In the genomic region with DNA sequence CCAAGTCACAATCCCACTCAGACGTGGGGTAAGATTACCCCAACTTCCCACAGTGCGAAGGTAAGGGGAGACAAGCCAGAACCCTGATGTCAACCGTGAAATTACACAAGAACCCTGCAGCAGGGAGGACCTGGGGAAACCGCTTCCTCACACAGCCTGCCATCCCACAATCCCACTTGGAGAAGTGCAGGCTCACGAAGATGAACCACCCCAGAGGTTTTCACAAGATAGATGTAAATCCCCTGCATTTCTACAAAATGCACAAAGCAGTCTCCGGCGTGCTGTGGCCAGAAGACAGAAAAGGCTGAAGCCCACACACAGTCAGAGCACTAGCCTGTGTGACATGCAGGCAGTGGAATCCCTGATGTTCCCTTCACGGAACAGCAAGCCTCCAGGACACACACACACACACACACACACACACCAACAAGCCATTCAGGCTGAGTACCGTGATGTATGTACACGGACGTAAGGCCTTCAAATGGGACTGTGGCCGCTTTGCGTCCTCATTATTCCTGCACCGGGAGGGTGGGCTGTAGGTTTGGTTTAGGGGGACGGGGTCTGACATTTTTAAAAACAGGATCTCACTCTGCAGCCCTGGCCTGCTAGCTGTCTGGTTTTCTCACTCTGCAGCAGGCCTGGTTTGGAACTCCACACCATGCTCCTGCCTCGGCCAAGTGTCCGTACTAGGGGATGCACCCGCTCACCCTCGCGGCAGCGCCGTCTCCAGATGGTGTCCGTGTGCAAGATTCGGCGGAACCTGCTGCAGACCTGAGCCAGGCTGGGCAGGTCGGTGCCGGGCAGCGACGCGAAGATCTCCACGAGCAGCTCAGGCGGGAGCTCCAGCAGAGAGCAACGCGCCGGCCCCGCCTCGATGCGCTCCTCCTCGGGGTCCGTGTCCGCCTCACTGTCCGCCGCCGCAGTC, we compare ENCODE assay signal across 9 mouse cellular contexts. TPM values are rescaled to one million over a fixed set of nuclear protein-coding genes. Genes with fewer than 3 reads are reported as not detected.
A peak's percentile ranks its signal among the peaks of the same experiment; 100 is the strongest.
DNase-seq lines count a peak whose midpoint lies in the region; ATAC-seq and TF ChIP-seq lines count a peak whose summit lies in the region.
"Had no signal": no experiment of that assay in that cellular context is flagged by ENCODE, and none has a peak within 500 bp of the region (broad histone marks: within the 10 kb centered on the region; RNA-seq: fewer than 3 reads in every experiment).

No protein-coding gene starts in this region.

- 2% methylated on average over 42 of the region's 44 CpGs for WGBS in lung, embryonic 16.5 days
- WGBS in forebrain, postnatal 0 days, result 2% methylated on average over 44 of the region's 44 CpGs
- WGBS in lung, postnatal 0 days, result 3% methylated on average over 44 of the region's 44 CpGs

- peak; percentile 31 for DNase-seq in adrenal gland, postnatal 10 days
- no peak for DNase-seq in adrenal gland, postnatal 25 days
- DNase-seq in lung, postnatal 14 days, result no peak
- peak; percentile 68 for DNase-seq in forebrain, postnatal 0 days
- peak; percentile 26 for DNase-seq in lung, postnatal 0 days (ENCODE audit: low spot score)
- no peak for DNase-seq in frontal cortex, postnatal 25 days (ENCODE audit: low spot score in 2 of 2)
- no peak for DNase-seq in adrenal gland, adult 18-20 months (ENCODE audit: low spot score in 2 of 2)

- peak overlapping the region; percentile 36; the same call in 1 of the 2 replicates for H3K27ac ChIP-seq in lung, embryonic 16.5 days (ENCODE audit: low read length)
- H3K27ac ChIP-seq in forebrain, postnatal 0 days (ENCODE audit: low read depth, low read length), result peak overlapping the region; percentile 67
- H3K27ac ChIP-seq in lung, postnatal 0 days (ENCODE audit: low read length), result peak overlapping the region; percentile 62

- H3K9ac ChIP-seq in lung, embryonic 16.5 days (ENCODE audit: low read length), result peak overlapping the region; percentile 89
- H3K9ac ChIP-seq in forebrain, postnatal 0 days, result peak overlapping the region; percentile 93
- peak overlapping the region; percentile 66 for H3K9ac ChIP-seq in lung, postnatal 0 days (replicated peaks; ENCODE audit: low read depth)

- H3K27me3 ChIP-seq in lung, embryonic 16.5 days (ENCODE audit: control insufficient read depth, insufficient read depth, low read depth, low read length), result no peaks in the 10 kb centered on the region
- no peaks in the 10 kb centered on the region for H3K27me3 ChIP-seq in forebrain, postnatal 0 days (ENCODE audit: insufficient read depth, low read length)
- H3K27me3 ChIP-seq in lung, postnatal 0 days (replicated peaks; ENCODE audit: insufficient read depth, low read length), result no peaks in the 10 kb centered on the region

- TF ChIP-seq EP300 in lung, postnatal 0 days (IDR thresholded peaks at IDR 0.05), result no peak

- peak overlapping the region; percentile 90 for H3K4me2 ChIP-seq in lung, embryonic 16.5 days (ENCODE audit: low read depth, low read length)
- peak overlapping the region; percentile 59 for H3K4me2 ChIP-seq in forebrain, postnatal 0 days (ENCODE audit: low read depth)
- peak overlapping the region; percentile 95 for H3K4me2 ChIP-seq in lung, postnatal 0 days (replicated peaks; ENCODE audit: low read depth, low read length)

- no peaks in the 10 kb centered on the region for H3K36me3 ChIP-seq in lung, embryonic 16.5 days (ENCODE audit: control insufficient read depth, insufficient read depth, low read length)
- no peaks in the 10 kb centered on the region for H3K36me3 ChIP-seq in forebrain, postnatal 0 days (ENCODE audit: insufficient read depth)
- H3K36me3 ChIP-seq in lung, postnatal 0 days (ENCODE audit: insufficient read depth, low read length), result no peaks in the 10 kb centered on the region

- TF ChIP-seq CTCF in forebrain, postnatal 0 days (IDR thresholded peaks at IDR 0.05; ENCODE audit: low read depth), result no peak
- no peak for TF ChIP-seq CTCF in lung, postnatal 0 days (IDR thresholded peaks at IDR 0.05)

- H3K4me1 ChIP-seq in lung, embryonic 16.5 days (replicated peaks; ENCODE audit: control insufficient read depth, insufficient read depth, low read length), result peaks cover 19% of the 10 kb centered on the region
- H3K4me1 ChIP-seq in forebrain, postnatal 0 days (ENCODE audit: insufficient read depth), result peaks cover 11% of the 10 kb centered on the region
- peaks cover 24% of the 10 kb centered on the region for H3K4me1 ChIP-seq in lung, postnatal 0 days (ENCODE audit: insufficient read depth, low read depth, low read length)

- peak; percentile 53; the same call in 1 of the 2 replicates for ATAC-seq in lung, embryonic 16.5 days (ENCODE audit: low read depth)
- peak; percentile 10 for ATAC-seq in forebrain, postnatal 0 days
- ATAC-seq in lung, postnatal 0 days, result no peak

- H3K9me3 ChIP-seq in lung, embryonic 16.5 days (ENCODE audit: control insufficient read depth, low read length), result no peaks in the 10 kb centered on the region
- no peaks in the 10 kb centered on the region for H3K9me3 ChIP-seq in forebrain, postnatal 0 days (ENCODE audit: low read length)
- no peaks in the 10 kb centered on the region for H3K9me3 ChIP-seq in lung, postnatal 0 days (ENCODE audit: low read length)

- H3K4me3 ChIP-seq in lung, embryonic 16.5 days (ENCODE audit: low read length), result peak overlapping the region; percentile 90
- H3K4me3 ChIP-seq in forebrain, postnatal 0 days (ENCODE audit: low read depth, low read length), result peak overlapping the region; percentile 71
- H3K4me3 ChIP-seq in lung, postnatal 0 days (ENCODE audit: low read depth, low read length), result peak overlapping the region; percentile 82

RNA-seq across cellular contexts. Expression of a gene that starts 0.6 kb away (rescaled TPM):
- total RNA-seq in adrenal gland, postnatal 10 days (2021), result 10 to 100 TPM; 33.6 to 43.8 TPM
- total RNA-seq in adrenal gland, postnatal 25 days (2021), result 39.1 and 46.2 TPM in 2 replicates
- 12.0 and 12.9 TPM in 2 replicates for polyA plus RNA-seq in lung, embryonic 16.5 days (2015; fragmentation: Nextera tagmentation; extraction: Ambion mirVana)
- total RNA-seq in forebrain, postnatal 0 days (2014; rRNA removed), result 52.1 and 58.3 TPM in 2 replicates
- 31.5 and 38.2 TPM in 2 replicates for polyA plus RNA-seq in forebrain, postnatal 0 days (2015; fragmentation: Nextera tagmentation; extraction: Ambion mirVana)
- 12.1 and 13.9 TPM in 2 replicates for polyA plus RNA-seq in lung, postnatal 0 days (2015; fragmentation: Nextera tagmentation; extraction: Ambion mirVana)
- total RNA-seq in adrenal gland, adult 18-20 months (2021), result 10 to 100 TPM; 33.6 to 45.0 TPM

RNA-seq across cellular contexts. Expression of a gene that starts 12.1 kb away (rescaled TPM):
- total RNA-seq in adrenal gland, postnatal 10 days (2021), result 100 to 1,000 TPM; 132 to 152 TPM
- 171 and 182 TPM in 2 replicates for total RNA-seq in adrenal gland, postnatal 25 days (2021)
- polyA plus RNA-seq in lung, embryonic 16.5 days (2015; fragmentation: Nextera tagmentation; extraction: Ambion mirVana), result 211 and 234 TPM in 2 replicates
- 262 and 284 TPM in 2 replicates for total RNA-seq in forebrain, postnatal 0 days (2014; rRNA removed)
- 386 and 390 TPM in 2 replicates for polyA plus RNA-seq in forebrain, postnatal 0 days (2015; fragmentation: Nextera tagmentation; extraction: Ambion mirVana)
- polyA plus RNA-seq in lung, postnatal 0 days (2015; fragmentation: Nextera tagmentation; extraction: Ambion mirVana), result 411 and 449 TPM in 2 replicates
- total RNA-seq in adrenal gland, adult 18-20 months (2021), result 100 to 1,000 TPM; 177 to 185 TPM

RNA-seq across cellular contexts. Expression of a gene that starts 33.9 kb away (rescaled TPM):
- not detected for total RNA-seq in adrenal gland, postnatal 10 days (2021)
- total RNA-seq in adrenal gland, postnatal 25 days (2021), result not detected in 2 replicates
- polyA plus RNA-seq in lung, embryonic 16.5 days (2015; fragmentation: Nextera tagmentation; extraction: Ambion mirVana), result not detected in 2 replicates
- total RNA-seq in forebrain, postnatal 0 days (2014; rRNA removed), result not detected in 2 replicates
- polyA plus RNA-seq in forebrain, postnatal 0 days (2015; fragmentation: Nextera tagmentation; extraction: Ambion mirVana), result not detected in 2 replicates
- polyA plus RNA-seq in lung, postnatal 0 days (2015; fragmentation: Nextera tagmentation; extraction: Ambion mirVana), result not detected in 2 replicates
- total RNA-seq in adrenal gland, adult 18-20 months (2021), result not detected
- total RNA-seq: layer of hippocampus, adult 18-20 months had no signal

Comparison
In these comparisons a context has a peak if more than half of its experiments do, and no peak if none do; other contexts are left out.
1. DNase-seq: peak in adrenal gland, postnatal 10 days (single experiment), forebrain, postnatal 0 days (single experiment) and lung, postnatal 0 days (single experiment); none in adrenal gland, postnatal 25 days (single experiment), lung, postnatal 14 days (single experiment), frontal cortex, postnatal 25 days (0 of 2) and adrenal gland, adult 18-20 months (0 of 2).
2. Peak in every context shown above with its lines, with median percentiles within 50 percentile points of each other: H3K27ac ChIP-seq, H3K4me2 ChIP-seq, H3K4me3 ChIP-seq and H3K9ac ChIP-seq.